Mouse (Mus musculus): ENCODE data around the gene Fam76b. TPM values are rescaled to one million over a fixed set of nuclear protein-coding genes. Genes with fewer than 3 reads are reported as not detected.

Fam76b gene
- polyA plus RNA-seq, 1 experiment, result 21.8 TPM

DNA sequence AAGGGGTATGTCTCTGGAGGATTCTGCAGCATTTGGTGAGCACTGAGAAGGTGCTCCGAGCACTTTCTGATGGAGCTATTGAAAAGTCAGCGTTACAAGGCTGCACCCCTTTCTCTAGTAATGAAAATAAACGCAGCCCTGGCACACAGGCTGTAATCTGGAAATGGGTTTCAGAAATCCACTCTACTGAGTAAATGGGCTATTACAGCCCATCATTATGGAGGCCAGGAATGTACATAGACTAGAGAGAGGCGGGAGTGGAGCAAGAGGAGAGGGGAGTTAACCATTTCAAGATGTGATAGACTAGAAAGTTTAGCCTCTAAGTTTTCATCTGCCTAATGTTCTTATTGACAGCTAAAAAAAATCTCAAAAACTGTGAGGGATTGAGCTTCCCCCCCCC, 65.5 kb downstream of the Fam76b start:
- H3K4me1 ChIP-seq (ENCODE audit: control insufficient read depth, insufficient read depth, low read length), result no peaks in the 10 kb centered on the region
- no peaks in the 10 kb centered on the region for H3K27me3 ChIP-seq (ENCODE audit: control insufficient read depth, insufficient read depth, low read length)
- DNase-seq, result no peak
- TF ChIP-seq CTCF (IDR thresholded peaks at IDR 0.05; ENCODE audit: borderline replicate concordance, insufficient read depth, low read depth, low read length) (no peak), POLR2A (IDR thresholded peaks at IDR 0.05; ENCODE audit: borderline replicate concordance, insufficient read depth, low read length) (no peak)
- 73% methylated on average over 4 of the region's 4 CpGs for WGBS
- H3K27ac ChIP-seq (ENCODE audit: insufficient read depth, low read length), result no peak overlapping the region
- H3K4me3 ChIP-seq (replicated peaks; ENCODE audit: insufficient read depth, low read depth, low read length), result no peak overlapping the region

- H3K4me3 ChIP-seq (replicated peaks; ENCODE audit: insufficient read depth, low read depth, low read length), result no peak overlapping the region
- no peak for DNase-seq
- WGBS, result 82% methylated on average over 8 of the region's 8 CpGs
- H3K27me3 ChIP-seq (ENCODE audit: control insufficient read depth, insufficient read depth, low read length), result no peaks in the 10 kb centered on the region
- no peaks in the 10 kb centered on the region; the same call in 1 of the 2 replicates for H3K4me1 ChIP-seq (ENCODE audit: control insufficient read depth, insufficient read depth, low read length)
- TF ChIP-seq CTCF (IDR thresholded peaks at IDR 0.05; ENCODE audit: borderline replicate concordance, insufficient read depth, low read depth, low read length) (no peak), POLR2A (IDR thresholded peaks at IDR 0.05; ENCODE audit: borderline replicate concordance, insufficient read depth, low read length) (no peak)
- no peak overlapping the region for H3K27ac ChIP-seq (ENCODE audit: insufficient read depth, low read length)
Measured at GRCm38 (mm10) chr9:13894491-13894890, 67.0 kb downstream of the Fam76b start.

- Histone ChIP-seq H3K27me3 (ENCODE audit: control insufficient read depth, insufficient read depth, low read length) (no peaks in the 10 kb centered on the region), H3K4me3 (replicated peaks; ENCODE audit: insufficient read depth, low read depth, low read length) (no peak overlapping the region), H3K27ac (ENCODE audit: insufficient read depth, low read length) (no peak overlapping the region), H3K4me1 (ENCODE audit: control insufficient read depth, insufficient read depth, low read length) (no peaks in the 10 kb centered on the region; the same call in 1 of the 2 replicates)
- 85% methylated on average over 7 of the region's 7 CpGs for WGBS
- TF ChIP-seq POLR2A (IDR thresholded peaks at IDR 0.05; ENCODE audit: borderline replicate concordance, insufficient read depth, low read length) (no peak), CTCF (IDR thresholded peaks at IDR 0.05; ENCODE audit: borderline replicate concordance, insufficient read depth, low read depth, low read length) (no peak)
- DNase-seq, result no peak
Measured at GRCm38 (mm10) chr9:13894936-13895335, 67.4 kb downstream of the Fam76b start.

DNA sequence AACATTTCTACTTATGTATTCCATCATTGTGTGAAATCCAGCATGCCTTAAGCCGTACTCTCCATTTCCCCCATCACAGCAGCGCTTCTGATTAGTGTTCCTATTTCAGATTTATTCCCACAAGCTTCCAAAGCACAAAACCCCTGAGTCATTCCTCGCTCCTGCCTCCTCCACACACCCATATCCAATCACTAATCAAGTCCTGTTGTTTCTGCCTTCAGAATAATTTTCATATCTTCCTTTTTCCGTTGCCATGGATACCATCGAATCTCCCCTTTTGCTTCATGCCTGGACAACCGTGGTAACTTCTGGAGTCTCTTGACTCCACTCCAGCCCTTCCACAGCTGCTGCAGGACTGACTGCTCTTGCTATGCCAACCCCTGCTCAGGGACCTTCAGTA, 68.5 kb downstream of the Fam76b start:
- DNase-seq, result no peak
- 54% methylated on average over 6 of the region's 6 CpGs for WGBS
- Histone ChIP-seq H3K27me3 (ENCODE audit: control insufficient read depth, insufficient read depth, low read length) (no peaks in the 10 kb centered on the region), H3K4me3 (replicated peaks; ENCODE audit: insufficient read depth, low read depth, low read length) (no peak overlapping the region), H3K27ac (ENCODE audit: insufficient read depth, low read length) (no peak overlapping the region), H3K4me1 (ENCODE audit: control insufficient read depth, insufficient read depth, low read length) (no peaks in the 10 kb centered on the region; the same call in 1 of the 2 replicates)
- TF ChIP-seq CTCF (IDR thresholded peaks at IDR 0.05; ENCODE audit: borderline replicate concordance, insufficient read depth, low read depth, low read length) (no peak), POLR2A (IDR thresholded peaks at IDR 0.05; ENCODE audit: borderline replicate concordance, insufficient read depth, low read length) (no peak)

GRCm38 (mm10) chr9:13898510-13899305, 71.2 kb downstream of the Fam76b start:
- H3K27ac ChIP-seq (ENCODE audit: insufficient read depth, low read length), result no peak overlapping the region
- H3K4me3 ChIP-seq (replicated peaks; ENCODE audit: insufficient read depth, low read depth, low read length), result peak overlapping the region; percentile 20
- WGBS, result 25% methylated on average over 19 of the region's 19 CpGs
- no peaks in the 10 kb centered on the region; the same call in 1 of the 2 replicates for H3K4me1 ChIP-seq (ENCODE audit: control insufficient read depth, insufficient read depth, low read length)
- peak; percentile 34 to 36 for DNase-seq
- no peak for TF ChIP-seq POLR2A (IDR thresholded peaks at IDR 0.05; ENCODE audit: borderline replicate concordance, insufficient read depth, low read length)
- no peak for TF ChIP-seq CTCF (IDR thresholded peaks at IDR 0.05; ENCODE audit: borderline replicate concordance, insufficient read depth, low read depth, low read length)
- no peaks in the 10 kb centered on the region for H3K27me3 ChIP-seq (ENCODE audit: control insufficient read depth, insufficient read depth, low read length)

GRCm38 (mm10) chr9:13902030-13902429, 74.5 kb downstream of the Fam76b start:
- Histone ChIP-seq H3K27ac (ENCODE audit: insufficient read depth, low read length) (no peak overlapping the region), H3K27me3 (ENCODE audit: control insufficient read depth, insufficient read depth, low read length) (no peaks in the 10 kb centered on the region), H3K4me1 (ENCODE audit: control insufficient read depth, insufficient read depth, low read length) (no peaks in the 10 kb centered on the region; the same call in 1 of the 2 replicates), H3K4me3 (replicated peaks; ENCODE audit: insufficient read depth, low read depth, low read length) (no peak overlapping the region)
- TF ChIP-seq POLR2A (IDR thresholded peaks at IDR 0.05; ENCODE audit: borderline replicate concordance, insufficient read depth, low read length), result no peak
- TF ChIP-seq CTCF (IDR thresholded peaks at IDR 0.05; ENCODE audit: borderline replicate concordance, insufficient read depth, low read depth, low read length), result no peak
- WGBS, result 93% methylated on average over 3 of the region's 3 CpGs
- no peak for DNase-seq

DNA sequence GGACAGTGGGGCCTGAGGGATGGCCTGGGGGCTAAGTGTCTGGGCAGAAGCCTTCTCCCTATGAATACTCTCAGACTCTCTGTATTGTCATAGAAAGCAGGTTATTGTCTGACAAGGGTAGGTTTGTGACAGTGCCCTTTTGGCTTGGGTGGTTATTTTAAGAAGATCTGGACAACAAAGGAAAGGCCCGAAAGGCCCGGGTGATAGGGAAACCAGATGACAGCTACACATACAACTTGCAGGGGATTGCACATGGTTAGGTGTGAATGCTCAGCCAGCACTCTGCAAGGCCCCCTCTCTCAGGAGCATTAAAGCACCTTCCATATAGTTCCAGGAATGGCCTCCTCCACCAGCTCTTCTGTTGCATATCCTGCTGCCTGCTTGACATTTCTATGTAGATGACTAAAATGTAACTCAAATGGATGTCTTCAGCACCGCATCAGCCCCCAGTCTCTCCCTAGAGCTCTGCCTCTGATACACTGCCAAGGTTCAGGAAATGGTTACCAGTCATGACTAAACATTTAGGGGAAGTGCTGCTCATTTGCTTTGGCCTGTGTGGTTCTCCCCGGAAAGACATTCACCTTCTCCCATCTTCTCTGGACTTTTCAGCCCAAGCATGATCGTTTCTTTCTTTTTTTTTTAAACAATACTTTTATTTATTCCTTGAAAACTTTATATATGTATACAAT, 76.7 kb downstream of the Fam76b start:
- TF ChIP-seq CTCF (IDR thresholded peaks at IDR 0.05; ENCODE audit: borderline replicate concordance, insufficient read depth, low read depth, low read length) (no peak), POLR2A (IDR thresholded peaks at IDR 0.05; ENCODE audit: borderline replicate concordance, insufficient read depth, low read length) (no peak)
- Histone ChIP-seq H3K27ac (ENCODE audit: insufficient read depth, low read length) (no peak overlapping the region), H3K4me1 (ENCODE audit: control insufficient read depth, insufficient read depth, low read length) (no peaks in the 10 kb centered on the region), H3K4me3 (replicated peaks; ENCODE audit: insufficient read depth, low read depth, low read length) (no peak overlapping the region), H3K27me3 (ENCODE audit: control insufficient read depth, insufficient read depth, low read length) (no peaks in the 10 kb centered on the region)
- no peak for DNase-seq
- 89% methylated on average over 5 of the region's 5 CpGs for WGBS

Other genes starting within 250 kb of the Fam76b start
- 44.1 and 44.3 TPM in 2 replicates for gene Mtmr2, start 79.3 kb upstream of the Fam76b start, polyA plus RNA-seq (2012; rRNA removed)
- gene Cep57, start 609 bp upstream of the Fam76b start, polyA plus RNA-seq (2012; rRNA removed), result 23.9 and 24.3 TPM in 2 replicates